Mouse (Mus musculus): ENCODE measurements around the gene Cers6. TPM values are rescaled to one million over a fixed set of nuclear protein-coding genes. Genes with fewer than 3 reads are reported as not detected.

Cers6 gene
- polyA plus RNA-seq (2017; shearing (Covaris generic)), result 14.5 TPM

DNA sequence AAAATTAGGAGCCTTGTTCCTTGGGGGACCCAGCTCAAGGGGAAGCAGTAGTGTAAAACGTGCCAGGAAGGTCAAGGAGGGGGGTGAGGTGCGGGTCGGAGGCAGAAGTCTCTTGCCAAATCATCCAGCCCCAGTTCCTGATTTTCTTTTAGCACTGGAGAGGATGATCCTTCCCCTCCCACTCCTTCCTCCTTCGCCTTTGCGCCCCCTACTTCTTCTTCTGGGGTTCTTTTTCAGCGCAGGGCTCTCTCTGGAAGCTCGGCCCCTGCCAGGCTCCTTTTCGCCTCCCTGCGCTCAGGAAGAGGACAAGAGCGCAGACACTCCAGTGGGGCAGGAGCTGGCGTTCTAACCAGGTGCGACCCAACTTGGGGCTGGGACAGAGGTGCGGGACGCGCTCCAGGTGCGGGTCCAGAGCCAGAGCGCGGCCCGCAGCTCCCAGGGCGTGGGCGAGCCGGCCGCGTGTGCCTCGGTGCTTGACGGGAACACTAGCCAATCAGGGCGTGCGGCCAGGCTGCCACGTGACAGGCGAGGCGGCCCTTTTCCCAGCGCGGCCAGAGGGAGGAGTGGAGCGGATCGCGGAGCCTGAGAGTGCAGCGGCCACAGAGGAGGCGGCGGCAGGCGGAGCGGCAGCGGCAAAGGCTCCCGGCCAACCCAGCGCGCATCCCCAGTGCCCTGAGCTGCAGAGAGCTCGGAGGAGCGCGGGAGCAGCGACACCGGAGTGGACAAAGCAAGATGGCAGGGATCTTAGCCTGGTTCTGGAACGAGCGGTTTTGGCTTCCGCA lies at the start of gene Cers6:
Gene Cers6, plus strand, starts transcription at position 538 of the 782 bp plus-strand sequence.

DNA sequence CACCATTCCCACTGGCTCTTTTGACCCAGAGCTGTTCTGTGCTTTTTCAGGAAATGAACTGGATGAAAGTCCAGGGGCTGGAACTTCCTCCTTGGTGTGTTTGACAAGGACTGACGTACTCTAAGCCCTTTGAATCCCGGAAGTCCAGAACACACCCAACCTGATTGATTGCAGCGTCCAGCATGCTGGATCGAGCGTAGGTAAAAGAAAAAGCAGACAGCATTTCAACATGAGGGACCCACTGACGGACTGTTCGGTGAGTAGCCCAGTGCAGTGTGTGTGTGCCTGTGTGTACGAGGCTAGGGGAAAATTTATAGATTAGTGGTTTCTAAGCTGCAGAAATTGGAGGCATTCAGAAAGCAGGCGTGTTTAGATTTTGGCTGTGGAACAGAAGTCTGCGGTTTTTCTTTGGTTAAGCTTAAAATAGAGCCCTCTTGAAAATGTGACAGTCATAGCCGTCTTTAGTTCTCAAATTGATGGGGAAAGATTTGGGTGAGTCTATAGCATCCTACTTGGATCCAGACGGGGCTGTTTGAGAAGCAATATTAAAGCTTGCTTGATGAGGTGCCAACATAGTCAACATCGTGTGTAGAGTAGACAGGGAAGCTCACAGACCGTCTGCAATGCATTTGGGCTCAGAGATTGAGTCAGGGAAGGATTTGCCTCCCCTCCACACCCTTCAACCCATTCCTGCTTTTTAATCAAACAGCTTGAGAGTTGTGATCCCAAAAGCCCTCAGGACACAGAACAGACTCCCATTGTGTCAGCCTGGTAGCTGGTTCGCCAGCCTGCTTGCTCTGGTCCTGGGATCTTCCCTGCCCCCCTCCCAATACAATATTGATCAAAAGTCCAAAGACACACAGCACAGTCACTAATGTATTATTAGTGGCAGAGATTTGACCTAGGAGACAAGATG lies 274.7 kb downstream of the Cers6 start, which contains the start of gene Nostrin:
Gene Nostrin, plus strand, starts transcription at position 140 of the 916 bp plus-strand sequence.

Other genes with a start within 250 kb of the Cers6 start
- gene 4932414N04Rik, start 205.0 kb upstream of the Cers6 start, polyA plus RNA-seq (2017; shearing (Covaris generic)), result not detected

Data from activated CD4-positive, CD25-positive, alpha-beta regulatory T cell, adult 9 weeks (primary cell).